Mouse (Mus musculus) kidney, embryonic 14.5 days (tissue): ENCODE data around the gene Elovl1. TPM values are rescaled to one million over a fixed set of nuclear protein-coding genes. Genes with fewer than 3 reads are reported as not detected.

Experiments used
- ATAC-seq: fragments of 200-750 bp; cut with Nextera tagmentation; 2 replicates; pipeline ENCODE4 v1.8.0; 2017; ENCODE audit warnings: moderate number of reproducible peaks, mild to moderate bottlenecking, moderate TSS enrichment, moderate library complexity; ENCODE audit not compliant: low FRiP score, low TSS enrichment
- H3K27ac ChIP-seq: fragments of 300-500 bp; sonication (generic); 2 replicates; pipeline ENCODE4 v1.5.1; 2014; ENCODE audit warnings: low read depth, mild to moderate bottlenecking, low read length, moderate library complexity, mixed read lengths
- H3K27me3 ChIP-seq: fragments of 300-500 bp; sonication (generic); 2 replicates; pipeline ENCODE4 v1.6.1; 2014; ENCODE audit warnings: mild to moderate bottlenecking, low read length; ENCODE audit not compliant: control insufficient read depth, insufficient read depth
- H3K36me3 ChIP-seq: fragments of 300-500 bp; sonication (generic); 2 replicates; pipeline ENCODE4 v1.6.1; 2014; ENCODE audit warnings: low read length, mixed read lengths; ENCODE audit not compliant: control insufficient read depth, insufficient read depth
- H3K4me1 ChIP-seq: fragments of 300-500 bp; sonication (generic); 2 replicates; pipeline ENCODE4 v1.6.1; 2014; ENCODE audit warnings: low read length, mixed read lengths; ENCODE audit not compliant: control insufficient read depth, insufficient read depth
- H3K4me2 ChIP-seq: fragments of 300-500 bp; sonication (generic); replicated peaks from 2 replicates; pipeline ENCODE4 v1.6.1; 2014; ENCODE audit warnings: low read depth, mild to moderate bottlenecking, low read length
- H3K4me3 ChIP-seq: fragments of 300-500 bp; sonication (generic); 2 replicates; pipeline ENCODE4 v1.5.1; 2014; ENCODE audit warnings: mild to moderate bottlenecking, low read length
- H3K9ac ChIP-seq: fragments of 300-500 bp; sonication (generic); 2 replicates; pipeline ENCODE4 v1.6.1; 2014; ENCODE audit warnings: low read depth, mild to moderate bottlenecking, low read length, moderate library complexity
- H3K9me3 ChIP-seq: fragments of 300-500 bp; sonication (generic); 2 replicates; pipeline ENCODE4 v1.6.1; 2016; ENCODE audit warnings: low read length; ENCODE audit not compliant: control insufficient read depth
- WGBS: fragments of 180-500 bp; shearing (Covaris S2); extraction: QIAGEN DNeasy Blood & Tissue Kit; methylation state at CpG from one replicate; pipeline ENCODE4 v1.1.7; 2014; 5-methylcytosine and 5-hydroxymethylcytosine counted together
- polyA plus RNA-seq: library from polyadenylated mRNA; unstranded; fragments of >200 nt; fragmentation: Nextera tagmentation; extraction: Ambion mirVana; gene quantifications from 2 replicates; pipeline ENCODE4 v1.2.1, GENCODE M21; 2014

Gene Elovl1
- polyA plus RNA-seq, 1 experiment from 2014 or later = 82.7 TPM

- no peak overlapping the region for H3K9ac ChIP-seq
- H3K4me1 ChIP-seq = peaks cover 6% of the 10 kb centered on the region; the same call in 1 of the 2 replicates
- 0 out of 2 replicates have a peak, but pooled peaks have one; percentile 24 for ATAC-seq
- no peaks in the 10 kb centered on the region for H3K27me3 ChIP-seq
- no peaks in the 10 kb centered on the region for H3K9me3 ChIP-seq
- H3K27ac ChIP-seq = no peak overlapping the region
- no peak overlapping the region for H3K4me2 ChIP-seq
- WGBS = 54% methylated on average over 15 of the region's 15 CpGs
- no peak overlapping the region for H3K4me3 ChIP-seq
- no peaks in the 10 kb centered on the region for H3K36me3 ChIP-seq
These were observed 49.1 kb downstream of the Elovl1 start for GRCm38 (mm10) chr4:118476773-118477530.

Other genes with a start within 250 kb of the Elovl1 start
- 35.2 and 58.8 TPM in 2 replicates for gene Kdm4a, start 248.1 kb upstream of the Elovl1 start, polyA plus RNA-seq
- gene Ptprf, start 136.7 kb upstream of the Elovl1 start, polyA plus RNA-seq = 53.3 and 68.1 TPM in 2 replicates
- gene Szt2, start 18.8 kb upstream of the Elovl1 start, polyA plus RNA-seq = 8.7 and 13.7 TPM in 2 replicates
- gene Med8, start 18.8 kb upstream of the Elovl1 start, polyA plus RNA-seq = 103 TPM in 2 replicates
- 218 and 287 TPM in 2 replicates for gene Cdc20, start 9.3 kb downstream of the Elovl1 start, polyA plus RNA-seq
- gene Mpl, start 29.4 kb downstream of the Elovl1 start, polyA plus RNA-seq = 0.23 TPM in 1 of 2 replicates, not detected in the other
- gene Tie1, start 62.0 kb downstream of the Elovl1 start, polyA plus RNA-seq = 24.6 and 30.4 TPM in 2 replicates
- 15.5 and 15.6 TPM in 2 replicates for gene 2610528J11Rik, start 98.9 kb downstream of the Elovl1 start, polyA plus RNA-seq
- 3.2 and 4.1 TPM in 2 replicates for gene Tmem125, start 116.0 kb downstream of the Elovl1 start, polyA plus RNA-seq
- 0.08 and 0.17 TPM in 2 replicates for gene Cfap57, start 192.7 kb downstream of the Elovl1 start, polyA plus RNA-seq
- 199 and 222 TPM in 2 replicates for gene Ebna1bp2, start 192.7 kb downstream of the Elovl1 start, polyA plus RNA-seq
- gene Olfr62, start 230.9 kb downstream of the Elovl1 start, polyA plus RNA-seq = not detected in 2 replicates